Mouse (Mus musculus): ENCODE measurements around the gene Aldh1l1.

DNA sequence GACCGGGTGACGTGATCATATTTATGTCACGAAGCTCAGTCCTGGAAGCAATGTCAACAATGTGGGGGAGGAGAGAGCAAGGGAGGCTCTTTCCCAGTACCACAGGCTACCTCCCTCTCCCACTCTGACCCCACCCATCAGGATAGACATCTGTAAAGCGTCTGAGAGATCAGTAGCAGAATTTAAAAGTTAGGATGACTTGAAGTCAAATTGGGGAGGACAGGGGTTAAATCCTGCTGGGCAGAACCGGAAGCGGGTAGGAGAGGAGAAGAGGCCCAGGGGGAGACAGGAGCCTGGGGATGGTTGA, 135.3 kb downstream of the Aldh1l1 start:
- TF ChIP-seq CTCF (conservative IDR thresholded peaks at IDR 0.05 in 1 of 2, IDR thresholded peaks at IDR 0.05 in 1 of 2; ENCODE audit: low read depth in 2 of 2, low read length in 2 of 2) (no peak), IRF4 (IDR thresholded peaks at IDR 0.05; ENCODE audit: low read depth, low read length) (no peak), CHD1 (IDR thresholded peaks at IDR 0.05; ENCODE audit: low read depth, low read length) (no peak)

All from CH12.LX (cell line).